19 mouse cellular contexts compared by ENCODE assay signal in the genomic region with DNA sequence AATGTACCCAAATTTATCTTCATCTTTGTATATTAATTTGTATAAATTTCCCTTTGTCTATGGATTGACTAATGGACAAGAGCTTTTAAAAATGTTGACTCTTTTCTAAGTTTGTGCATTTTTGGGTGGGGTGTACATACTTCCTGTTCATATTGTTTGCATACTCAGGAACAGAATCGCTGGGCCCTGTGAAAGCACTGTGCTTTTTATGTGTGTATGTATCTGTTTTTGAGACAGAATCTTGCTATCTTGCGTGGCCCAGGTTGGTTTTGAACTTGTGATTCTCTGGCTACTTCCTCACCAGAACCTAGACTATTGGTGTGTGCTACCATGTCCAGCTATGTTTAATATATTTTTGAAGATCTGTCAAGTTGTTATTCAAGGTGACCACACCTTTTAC.
DNase-seq lines count a peak whose midpoint lies in the region; ATAC-seq and TF ChIP-seq lines count a peak whose summit lies in the region.
"Had no signal": no experiment of that assay in that cellular context is flagged by ENCODE, and none has a peak within 500 bp of the region (broad histone marks: within the 10 kb centered on the region; RNA-seq: fewer than 3 reads in every experiment).

No protein-coding gene starts in this region.

- peaks cover 47% of the 10 kb centered on the region for H3K4me1 ChIP-seq in liver, embryonic 16.5 days (ENCODE audit: control insufficient read depth, low read depth, low read length)
- H3K4me1 ChIP-seq in liver, postnatal 0 days (ENCODE audit: insufficient read depth) = peaks cover 9% of the 10 kb centered on the region
- H3K4me1 ChIP-seq in lung, postnatal 0 days (ENCODE audit: insufficient read depth, low read depth, low read length) = no peaks in the 10 kb centered on the region

- H3K9me3 ChIP-seq in liver, embryonic 16.5 days (replicated peaks; ENCODE audit: control insufficient read depth, low read length) = no peaks in the 10 kb centered on the region
- H3K9me3 ChIP-seq in liver, postnatal 0 days (ENCODE audit: low read length) = no peaks in the 10 kb centered on the region
- no peaks in the 10 kb centered on the region for H3K9me3 ChIP-seq in lung, postnatal 0 days (ENCODE audit: low read length)
- H3K9me3 ChIP-seq: embryonic facial prominence, embryonic 12.5 days; forebrain, embryonic 12.5 days; heart, embryonic 12.5 days; hindbrain, embryonic 15.5 days had no signal

- H3K9ac ChIP-seq in liver, embryonic 16.5 days (ENCODE audit: low read depth, low read length) = no peak overlapping the region
- no peak overlapping the region for H3K9ac ChIP-seq in liver, postnatal 0 days (replicated peaks)
- H3K9ac ChIP-seq in lung, postnatal 0 days (replicated peaks; ENCODE audit: low read depth) = no peak overlapping the region
- H3K9ac ChIP-seq: embryonic facial prominence, embryonic 12.5 days; forebrain, embryonic 12.5 days; heart, embryonic 12.5 days; hindbrain, embryonic 15.5 days had no signal

- no peaks in the 10 kb centered on the region for H3K27me3 ChIP-seq in liver, embryonic 16.5 days (ENCODE audit: control insufficient read depth, insufficient read depth, low read depth, low read length)
- no peaks in the 10 kb centered on the region for H3K27me3 ChIP-seq in liver, postnatal 0 days (ENCODE audit: insufficient read depth, low read length)
- H3K27me3 ChIP-seq in lung, postnatal 0 days (replicated peaks; ENCODE audit: insufficient read depth, low read length) = no peaks in the 10 kb centered on the region
- H3K27me3 ChIP-seq: embryonic facial prominence, embryonic 12.5 days; forebrain, embryonic 12.5 days; hindbrain, embryonic 15.5 days; Patski had no signal

- H3K36me3 ChIP-seq in liver, embryonic 16.5 days (ENCODE audit: control insufficient read depth, insufficient read depth) = no peaks in the 10 kb centered on the region
- H3K36me3 ChIP-seq in liver, postnatal 0 days (replicated peaks; ENCODE audit: insufficient read depth, low read length) = no peaks in the 10 kb centered on the region
- H3K36me3 ChIP-seq in lung, postnatal 0 days (ENCODE audit: insufficient read depth, low read length) = no peaks in the 10 kb centered on the region
- H3K36me3 ChIP-seq: embryonic facial prominence, embryonic 12.5 days; forebrain, embryonic 12.5 days; heart, embryonic 12.5 days; hindbrain, embryonic 15.5 days had no signal

- H3K27ac ChIP-seq in liver, embryonic 16.5 days (ENCODE audit: low read length) = peak overlapping the region; percentile 38; the same call in 1 of the 2 replicates
- H3K27ac ChIP-seq in liver, postnatal 0 days (ENCODE audit: low read depth) = no peak overlapping the region
- no peak overlapping the region for H3K27ac ChIP-seq in lung, postnatal 0 days (ENCODE audit: low read length)
- H3K27ac ChIP-seq: embryonic facial prominence, embryonic 12.5 days; forebrain, embryonic 12.5 days; heart, adult 2 months; hindbrain, embryonic 15.5 days had no signal

- no peak for ATAC-seq in liver, embryonic 16.5 days (ENCODE audit: low read depth)
- ATAC-seq in liver, postnatal 0 days = no peak
- peak; percentile 37; the same call in 1 of the 2 replicates for ATAC-seq in neutrophil, adult 5-6 weeks (ENCODE audit: extremely low read depth, insufficient number of reproducible peaks, low FRiP score, poor library complexity, severe bottlenecking)
- no peak for ATAC-seq in lung, postnatal 0 days
- ATAC-seq: activated CD4-positive, CD25-positive, alpha-beta regulatory T cell, adult 4 months; forebrain, embryonic 16.5 days; Patski had no signal

- DNase-seq in liver, postnatal 0 days = no peak
- DNase-seq in testis, postnatal 10 days (ENCODE audit: low spot score) = peak; percentile 10
- no peak for DNase-seq in testis, postnatal 14 days (ENCODE audit: low spot score)
- DNase-seq in lung, postnatal 0 days (ENCODE audit: low spot score) = no peak
- DNase-seq: adrenal gland, postnatal 14 days; cerebellum, adult 11-12 months; cerebellum, adult 9-10 months; cerebellum, postnatal 25 days; gastrocnemius, postnatal 10 days; heart, adult 2 months had no signal

- no peak overlapping the region for H3K4me3 ChIP-seq in liver, embryonic 16.5 days (ENCODE audit: low read depth, low read length)
- no peak overlapping the region for H3K4me3 ChIP-seq in liver, postnatal 0 days (ENCODE audit: low read depth, low read length)
- no peak overlapping the region for H3K4me3 ChIP-seq in lung, postnatal 0 days (ENCODE audit: low read depth, low read length)
- H3K4me3 ChIP-seq: embryonic facial prominence, embryonic 12.5 days; forebrain, embryonic 12.5 days; heart, adult 2 months; heart, embryonic 12.5 days; hindbrain, embryonic 15.5 days had no signal

- TF ChIP-seq CTCF in liver, postnatal 0 days (IDR thresholded peaks at IDR 0.05; ENCODE audit: low read depth) = no peak
- TF ChIP-seq CTCF in lung, postnatal 0 days (IDR thresholded peaks at IDR 0.05) = no peak

- H3K4me2 ChIP-seq in liver, embryonic 16.5 days (ENCODE audit: low read depth, low read length) = no peak overlapping the region
- no peak overlapping the region for H3K4me2 ChIP-seq in liver, postnatal 0 days (ENCODE audit: low read depth, low read length)
- no peak overlapping the region for H3K4me2 ChIP-seq in lung, postnatal 0 days (replicated peaks; ENCODE audit: low read depth, low read length)
- H3K4me2 ChIP-seq: embryonic facial prominence, embryonic 12.5 days; forebrain, embryonic 12.5 days; heart, embryonic 12.5 days; hindbrain, embryonic 15.5 days had no signal

- 69% methylated on average over 2 of the region's 2 CpGs for WGBS in liver, embryonic 16.5 days (ENCODE audit: insufficient replicate concordance)
- WGBS in liver, postnatal 0 days (ENCODE audit: insufficient replicate concordance) = 68% methylated on average over 2 of the region's 2 CpGs
- 68% methylated on average over 2 of the region's 2 CpGs for WGBS in lung, postnatal 0 days

- no peak for TF ChIP-seq EP300 in liver, postnatal 0 days (IDR thresholded peaks at IDR 0.05; ENCODE audit: low read depth)
- TF ChIP-seq EP300 in lung, postnatal 0 days (IDR thresholded peaks at IDR 0.05) = no peak
